Mouse (Mus musculus) MEL (cell line): ENCODE data around the gene Morf4l1. TPM values are rescaled to one million over a fixed set of nuclear protein-coding genes. Genes with fewer than 3 reads are reported as not detected.

Experiments used
- DNase-seq: peaks from one replicate; pipeline ENCODE4 v3.0.0; 2011; ENCODE audit warnings: low read depth, low spot score
- H3K27ac ChIP-seq: 2 replicates; pipeline ENCODE4 v1.5.1; 2012; ENCODE audit warnings: low read depth, mild to moderate bottlenecking, control low read depth, low read length, moderate library complexity; ENCODE audit not compliant: control insufficient read depth
- H3K27me3 ChIP-seq, 2 experiments: fragments of 150-350 bp in 1 of 2; sonication (generic) in 1 of 2; 2 replicates each; pipeline ENCODE4 v1.6.1; 2012; ENCODE audit warnings: low read length in 2 of 2, mild to moderate bottlenecking in 2 of 2, improper control_type of control experiment in 1 of 2, moderate library complexity in 1 of 2; ENCODE audit not compliant: insufficient read depth in 2 of 2, control insufficient read depth in 1 of 2
- H3K36me3 ChIP-seq, 2 experiments: 2 replicates each; pipeline ENCODE4 v1.6.1; 2012 to 2014; ENCODE audit warnings: low read length in 2 of 2, improper control_type of control experiment in 1 of 2, inconsistent platforms in 1 of 2, mild to moderate bottlenecking in 1 of 2; ENCODE audit not compliant: insufficient read depth in 2 of 2, control insufficient read depth in 1 of 2
- H3K4me1 ChIP-seq, 2 experiments: fragments of 150-350 bp in 1 of 2; sonication (generic) in 1 of 2; 2 replicates each; pipeline ENCODE4 v1.6.1; 2012; ENCODE audit warnings: low read length in 2 of 2, improper control_type of control experiment in 1 of 2, mild to moderate bottlenecking in 1 of 2; ENCODE audit not compliant: insufficient read depth in 2 of 2, control insufficient read depth in 1 of 2
- H3K4me3 ChIP-seq, 2 experiments: fragments of 150-350 bp in 1 of 2; sonication (generic) in 1 of 2; 2 replicates each; pipeline ENCODE4 v1.5.1; 2012; ENCODE audit warnings: low read depth in 2 of 2, low read length in 2 of 2, mild to moderate bottlenecking in 2 of 2, moderate library complexity in 2 of 2, control low read depth in 1 of 2, improper control_type of control experiment in 1 of 2; ENCODE audit not compliant: control insufficient read depth in 1 of 2, insufficient read depth in 1 of 2
- H3K79me2 ChIP-seq: 2 replicates; pipeline ENCODE4 v1.6.1; 2012; ENCODE audit warnings: mild to moderate bottlenecking, low read length, moderate library complexity; ENCODE audit not compliant: control insufficient read depth, poor library complexity, insufficient read depth
- H3K9ac ChIP-seq: 2 replicates; pipeline ENCODE4 v1.6.1; 2012; ENCODE audit warnings: low read depth, mild to moderate bottlenecking, control low read depth, low read length, moderate library complexity; ENCODE audit not compliant: control insufficient read depth, poor library complexity, severe bottlenecking
- H3K9me3 ChIP-seq: fragments of 150-350 bp; sonication (generic); replicated peaks from 2 replicates; pipeline ENCODE4 v1.6.1; 2012; ENCODE audit warnings: mild to moderate bottlenecking, low read length, improper control_type of control experiment, moderate library complexity; ENCODE audit not compliant: insufficient read depth
- BHLHE40 ChIP-seq: IDR thresholded peaks from 2 replicates; pipeline ENCODE4 v1.6.1; 2012; ENCODE audit warnings: low read depth, mild to moderate bottlenecking, inconsistent platforms, low read length, improper control_type of control experiment, borderline replicate concordance
- CHD2 ChIP-seq: IDR thresholded peaks from 2 replicates; pipeline ENCODE4 v1.6.1; 2011; ENCODE audit warnings: low read length, improper control_type of control experiment
- CTCF ChIP-seq, 3 experiments: IDR thresholded peaks in 2 of 3; conservative IDR thresholded peaks in 1 of 3; 2 replicates each; pipeline ENCODE4 v1.5.1; 2011 to 2012; ENCODE audit warnings: low read length in 3 of 3, low read depth in 2 of 3, mild to moderate bottlenecking in 2 of 3, improper control_type of control experiment in 1 of 3, inconsistent platforms in 1 of 3, mixed read lengths in 1 of 3, moderate library complexity in 1 of 3; ENCODE audit not compliant: control insufficient read depth in 1 of 3, insufficient read depth in 1 of 3, poor library complexity in 1 of 3, severe bottlenecking in 1 of 3
- E2F4 ChIP-seq: IDR thresholded peaks from 2 replicates; pipeline ENCODE4 v1.6.1; 2011; ENCODE audit warnings: low read depth, low read length, improper control_type of control experiment, borderline replicate concordance
- EP300 ChIP-seq, 2 experiments: IDR thresholded peaks; 2 replicates each; pipeline ENCODE4 v1.6.1; 2011; ENCODE audit warnings: improper control_type of control experiment in 2 of 2, low read length in 2 of 2, low read depth in 1 of 2, mild to moderate bottlenecking in 1 of 2
- JUND ChIP-seq: IDR thresholded peaks from 2 replicates; pipeline ENCODE4 v1.6.1; 2011; ENCODE audit warnings: low read depth, mild to moderate bottlenecking, improper control_type of control experiment, low read length
- MAX ChIP-seq: IDR thresholded peaks from 2 replicates; pipeline ENCODE4 v1.6.1; 2011; ENCODE audit warnings: low read length, improper control_type of control experiment
- MXI1 ChIP-seq: IDR thresholded peaks from 2 replicates; pipeline ENCODE4 v1.6.1; 2011; ENCODE audit warnings: mild to moderate bottlenecking, low read depth, low read length, improper control_type of control experiment
- MYB ChIP-seq: IDR thresholded peaks from 2 replicates; pipeline ENCODE4 v1.6.1; 2011; ENCODE audit warnings: mild to moderate bottlenecking, low read depth, low read length, improper control_type of control experiment
- MYC ChIP-seq: IDR thresholded peaks from 2 replicates; pipeline ENCODE4 v1.6.1; 2011; ENCODE audit warnings: low read depth, mild to moderate bottlenecking, low read length, improper control_type of control experiment, moderate library complexity
- NRF1 ChIP-seq: IDR thresholded peaks from 2 replicates; pipeline ENCODE4 v1.6.1; 2014; ENCODE audit warnings: low read depth, mild to moderate bottlenecking, inconsistent platforms, low read length, improper control_type of control experiment, moderate library complexity; ENCODE audit not compliant: poor library complexity, insufficient read depth, severe bottlenecking
- POLR2A ChIP-seq, 2 experiments: IDR thresholded peaks; 2 replicates each; pipeline ENCODE4 v1.6.1; 2011 to 2012; ENCODE audit warnings: low read length in 2 of 2, mild to moderate bottlenecking in 2 of 2, control low read depth in 1 of 2, improper control_type of control experiment in 1 of 2, low read depth in 1 of 2, moderate library complexity in 1 of 2; ENCODE audit not compliant: control insufficient read depth in 1 of 2, insufficient read depth in 1 of 2, poor library complexity in 1 of 2
- POLR2AphosphoS5 ChIP-seq: IDR thresholded peaks from 2 replicates; pipeline ENCODE4 v1.6.1; 2012; ENCODE audit warnings: low read depth, borderline replicate concordance, mild to moderate bottlenecking, inconsistent platforms, low read length, moderate library complexity, mixed read lengths
- RCOR1 ChIP-seq: IDR thresholded peaks from 2 replicates; pipeline ENCODE4 v1.6.1; 2012; ENCODE audit warnings: low read depth, mild to moderate bottlenecking, inconsistent platforms, low read length, improper control_type of control experiment
- UBTF ChIP-seq: IDR thresholded peaks from 2 replicates; pipeline ENCODE4 v1.6.1; 2012; ENCODE audit warnings: low read depth, mild to moderate bottlenecking, inconsistent platforms, low read length, improper control_type of control experiment, moderate library complexity, borderline replicate concordance; ENCODE audit not compliant: insufficient read depth
- ZMIZ1 ChIP-seq: IDR thresholded peaks from 2 replicates; pipeline ENCODE4 v1.6.1; 2012; ENCODE audit warnings: low read depth, mild to moderate bottlenecking, inconsistent platforms, low read length, improper control_type of control experiment, moderate library complexity
- polyA plus RNA-seq, 2 experiments: library from polyadenylated mRNA; stranded (reverse) in 1 of 2; unstranded in 1 of 2; fragments of >175 nt in 1 of 2; fragments of >200 nt in 1 of 2; gene quantifications; 2 replicates each; pipeline versions ENCODE4 v1.2.1 to v1.2.4; 2012; ENCODE audit warnings: low replicate concordance in 2 of 2, low read depth in 1 of 2; ENCODE audit not compliant: insufficient read length in 2 of 2, insufficient read depth in 1 of 2, missing spikeins in 1 of 2
- total RNA-seq: library from RNA; depleted of rRNA; stranded (reverse); fragments of 300-350 nt; gene quantifications from 2 replicates; pipeline ENCODE4 v1.2.3, GENCODE M21; 2012

The Morf4l1 gene
- total and polyA plus RNA-seq, 3 experiments = 107 to 292 (median 190) TPM

DNA sequence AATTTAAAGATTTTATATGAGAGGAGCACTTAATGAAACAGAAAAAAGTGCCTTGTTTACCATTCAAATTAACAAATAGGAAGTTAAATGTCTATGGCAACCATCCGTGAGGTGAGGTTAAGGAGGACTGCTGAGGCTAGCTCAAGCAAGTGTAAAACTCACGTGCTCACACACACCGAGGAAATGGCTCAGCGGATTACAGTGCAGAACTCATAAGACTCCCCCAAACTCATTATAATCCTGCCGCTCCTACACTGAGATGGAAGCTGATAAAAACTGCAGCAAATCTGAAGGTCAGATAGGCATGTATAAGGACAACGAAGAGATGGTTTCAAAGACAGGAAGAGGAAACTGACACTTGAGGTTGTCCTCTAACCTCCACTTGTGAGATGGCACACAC lies 5.2 kb downstream of the Morf4l1 start:
- peaks cover 10 to 16% of the 10 kb centered on the region in 2 experiments; a peak in 3 of 4 replicates for H3K4me1 ChIP-seq
- H3K9ac ChIP-seq = no peak overlapping the region
- no peak overlapping the region for H3K4me3 ChIP-seq
- TF ChIP-seq MAX = no peak
- no peak for TF ChIP-seq UBTF
- TF ChIP-seq POLR2A (IDR thresholded peaks at IDR 0.05; ENCODE audit: control insufficient read depth in 1 of 2, insufficient read depth in 1 of 2, low read depth in 1 of 2, low read length in 2 of 2, poor library complexity in 1 of 2) = no peak
- TF ChIP-seq MYB = no peak
- no peak for TF ChIP-seq MXI1
- TF ChIP-seq POLR2AphosphoS5 = no peak
- TF ChIP-seq ZMIZ1 = no peak
- no peak for TF ChIP-seq BHLHE40
- no peaks in the 10 kb centered on the region for H3K27me3 ChIP-seq
- no peak for DNase-seq
- H3K27ac ChIP-seq = no peak overlapping the region
- peaks cover 83% of the 10 kb centered on the region for H3K79me2 ChIP-seq
- H3K9me3 ChIP-seq = no peaks in the 10 kb centered on the region
- peaks cover 37 to 54% of the 10 kb centered on the region in 2 experiments for H3K36me3 ChIP-seq

DNA sequence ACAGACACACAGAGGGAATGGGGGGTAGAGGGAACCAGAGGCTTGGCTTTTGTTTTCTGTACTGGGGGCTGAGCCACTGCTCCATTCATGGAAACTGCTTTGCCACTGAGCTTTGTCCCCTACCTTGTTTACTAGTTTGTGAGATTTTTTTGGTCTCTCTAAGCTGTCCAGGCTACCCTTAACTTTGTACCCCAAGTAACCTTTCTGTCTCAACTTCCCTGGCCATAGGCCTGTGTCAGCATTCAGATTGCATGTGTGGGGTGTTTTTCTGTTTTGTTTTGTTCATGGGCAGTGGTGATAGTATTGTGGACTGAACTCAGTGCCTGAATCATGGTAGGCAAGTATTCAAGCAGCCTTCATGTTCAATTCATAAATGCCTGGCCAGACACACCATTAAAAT lies 6.3 kb downstream of the Morf4l1 start:
- DNase-seq = no peak
- TF ChIP-seq MYC (no peak), RCOR1 (no peak), JUND (no peak), NRF1 (no peak), BHLHE40 (no peak), CHD2 (no peak), CTCF (IDR thresholded peaks at IDR 0.05 in 2 of 3, conservative IDR thresholded peaks at IDR 0.05 in 1 of 3; ENCODE audit: control insufficient read depth in 1 of 3, insufficient read depth in 1 of 3, low read depth in 2 of 3, low read length in 3 of 3, poor library complexity in 1 of 3, severe bottlenecking in 1 of 3) (no peak), E2F4 (no peak), EP300 (IDR thresholded peaks at IDR 0.05; ENCODE audit: low read depth in 1 of 2, low read length in 2 of 2) (no peak)
- peaks cover 10 to 16% of the 10 kb centered on the region in 2 experiments; a peak in 3 of 4 replicates for H3K4me1 ChIP-seq
- H3K27me3 ChIP-seq = no peaks in the 10 kb centered on the region
- H3K79me2 ChIP-seq = peaks cover 79% of the 10 kb centered on the region
- no peak overlapping the region for H3K4me3 ChIP-seq
- no peak overlapping the region for H3K9ac ChIP-seq
- H3K27ac ChIP-seq = no peak overlapping the region
- H3K9me3 ChIP-seq = no peaks in the 10 kb centered on the region
- peaks cover 42 to 54% of the 10 kb centered on the region in 2 experiments for H3K36me3 ChIP-seq
